Mouse (Mus musculus): ENCODE measurements around the gene Cyp2ab1.

Gene Cyp2ab1

GRCm38 (mm10) chr16:20272994-20273393, 52.2 kb downstream of the Cyp2ab1 start:
- DNase-seq (ENCODE audit: extremely low read depth, insufficient read length, low spot score), result no peak

GRCm38 (mm10) chr16:20271339-20271738, 53.9 kb downstream of the Cyp2ab1 start:
- DNase-seq (ENCODE audit: extremely low read depth, insufficient read length, low spot score), result no peak

- DNase-seq (ENCODE audit: extremely low read depth, insufficient read length, low spot score), result no peak
Observed at GRCm38 (mm10) chr16:20265089-20265488, 60.1 kb downstream of the Cyp2ab1 start.

All from 3134 (cell line).